Mouse (Mus musculus): Measurements from ENCODE around the gene Ppef2. TPM values are rescaled to one million over a fixed set of nuclear protein-coding genes. Genes with fewer than 3 reads are reported as not detected.

Gene Ppef2
- total RNA-seq, 2 experiments from 2014 or later, result not detected

DNA sequence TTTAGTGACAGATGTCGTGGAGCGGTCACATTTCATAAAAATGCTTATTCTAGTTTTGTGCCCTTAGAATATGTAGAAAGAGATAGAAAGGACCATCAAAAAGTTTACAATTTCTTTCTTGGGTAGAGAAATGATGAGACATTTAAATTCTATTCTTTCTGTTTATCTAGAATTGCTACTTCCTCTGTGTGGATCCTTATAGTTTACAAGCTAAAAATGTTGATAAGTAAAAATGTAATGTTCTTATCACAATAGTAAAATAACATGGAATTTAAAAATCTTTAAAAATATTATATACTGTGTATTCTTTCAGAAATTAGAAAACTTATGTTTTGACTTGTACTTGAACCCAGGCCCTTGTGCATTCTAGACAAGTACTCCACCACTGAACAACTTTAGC is 11.2 kb downstream of the Ppef2 start:
- no peak for ATAC-seq (replicated peaks; ENCODE audit: low FRiP score, low TSS enrichment, poor library complexity, severe bottlenecking)

DNA sequence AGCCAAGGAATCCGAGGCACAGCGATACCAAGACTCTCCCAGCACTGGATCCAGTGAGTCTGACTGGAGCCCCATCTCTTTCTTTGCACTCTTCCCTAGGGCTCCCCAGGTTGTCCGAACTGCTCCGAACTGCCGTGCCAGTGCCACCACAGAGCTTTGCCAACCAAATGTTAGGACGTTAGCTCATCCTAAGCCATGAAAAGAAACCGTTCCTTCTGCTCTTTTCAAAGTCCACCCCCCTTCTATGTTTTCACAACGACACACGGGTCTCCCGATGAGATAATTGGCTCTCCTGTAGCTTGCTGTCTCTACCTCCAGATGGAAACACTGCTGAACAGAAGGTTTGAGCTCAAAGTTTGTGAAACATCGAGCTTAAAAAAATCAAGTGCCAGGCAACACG is 15.3 kb downstream of the Ppef2 start:
- ATAC-seq (replicated peaks; ENCODE audit: low FRiP score, low TSS enrichment, poor library complexity, severe bottlenecking), result no peak

- peak; percentile 68 for ATAC-seq (replicated peaks; ENCODE audit: low FRiP score, low TSS enrichment, poor library complexity, severe bottlenecking)
Observed at GRCm38 (mm10) chr5:92239333-92240232, 16.5 kb downstream of the Ppef2 start.

DNA sequence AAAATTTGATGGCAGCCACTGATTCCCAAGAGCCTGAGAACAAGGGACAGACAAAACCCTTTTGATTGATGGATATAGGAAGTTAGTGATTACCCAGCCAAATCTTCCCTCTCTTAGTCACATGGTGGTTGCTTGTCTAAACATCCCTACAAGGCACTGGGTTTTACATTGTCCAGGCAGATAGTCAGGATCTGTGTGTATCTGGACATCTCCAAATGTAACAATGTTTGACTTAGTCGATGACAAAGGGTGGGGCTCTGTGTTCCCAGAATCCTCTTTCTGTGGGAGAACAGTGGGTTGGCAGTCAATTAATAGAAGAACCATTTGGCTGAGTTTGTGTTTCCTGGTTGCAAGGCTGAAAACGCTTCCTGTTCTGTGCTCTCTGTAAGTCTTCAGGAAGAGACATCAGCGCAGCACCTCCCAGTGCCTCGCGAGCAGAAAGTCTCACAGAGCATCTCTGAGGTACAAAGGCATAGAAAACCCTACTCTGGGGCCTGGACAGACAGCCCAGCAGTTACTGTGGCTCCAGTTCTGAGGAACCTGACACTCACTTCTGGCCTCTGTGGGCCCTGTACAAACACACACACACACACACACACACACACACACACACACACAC is 21.0 kb downstream of the Ppef2 start:
- no peak for ATAC-seq (replicated peaks; ENCODE audit: low FRiP score, low TSS enrichment, poor library complexity, severe bottlenecking)

- no peak for ATAC-seq (replicated peaks; ENCODE audit: low FRiP score, low TSS enrichment, poor library complexity, severe bottlenecking)
Observed at GRCm38 (mm10) chr5:92233366-92233765, 22.7 kb downstream of the Ppef2 start.

- no peak for ATAC-seq (replicated peaks; ENCODE audit: low FRiP score, low TSS enrichment, poor library complexity, severe bottlenecking)
Observed at GRCm38 (mm10) chr5:92231836-92232235, 24.2 kb downstream of the Ppef2 start.

- ATAC-seq (replicated peaks; ENCODE audit: low FRiP score, low TSS enrichment, poor library complexity, severe bottlenecking), result no peak
Observed at GRCm38 (mm10) chr5:92230306-92230705, 25.8 kb downstream of the Ppef2 start.

GRCm38 (mm10) chr5:92229514-92229913 is 26.6 kb downstream of the Ppef2 start:
- no peak for ATAC-seq (replicated peaks; ENCODE audit: low FRiP score, low TSS enrichment, poor library complexity, severe bottlenecking)

GRCm38 (mm10) chr5:92228776-92229175 is 27.3 kb downstream of the Ppef2 start:
- ATAC-seq (replicated peaks; ENCODE audit: low FRiP score, low TSS enrichment, poor library complexity, severe bottlenecking), result peak; percentile 71

GRCm38 (mm10) chr5:92227782-92228181 is 28.3 kb downstream of the Ppef2 start:
- ATAC-seq (replicated peaks; ENCODE audit: low FRiP score, low TSS enrichment, poor library complexity, severe bottlenecking), result no peak

DNA sequence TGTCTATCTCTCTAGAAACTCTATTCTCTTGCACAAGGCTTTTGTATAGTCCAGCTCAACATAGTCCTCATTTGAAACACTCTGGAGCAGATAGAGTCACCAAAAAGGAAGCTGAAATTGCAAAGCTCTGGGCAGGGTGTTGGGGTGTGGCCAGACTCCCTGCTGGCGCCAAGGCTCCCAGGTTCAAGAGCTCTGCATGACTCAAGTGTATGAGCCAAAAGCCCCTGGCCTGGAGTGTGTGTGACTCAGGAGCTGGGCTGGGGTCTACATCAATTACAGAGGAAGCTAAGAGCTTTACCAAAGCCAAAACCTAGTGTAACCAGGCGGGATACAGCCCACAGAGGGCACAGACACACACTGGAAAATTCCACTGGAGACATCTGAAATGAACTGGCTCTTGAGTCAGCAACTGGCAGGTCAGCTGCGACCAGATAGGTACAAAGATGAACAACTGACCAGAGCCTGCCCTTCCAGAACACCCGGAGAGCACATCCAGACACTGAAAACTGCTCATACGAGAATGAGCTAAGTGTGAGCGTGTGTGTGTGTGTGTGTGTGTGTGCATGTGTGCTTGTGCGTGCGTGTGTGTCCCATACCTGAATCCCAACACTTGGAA is 35.7 kb downstream of the Ppef2 start:
- ATAC-seq (replicated peaks; ENCODE audit: low FRiP score, low TSS enrichment, poor library complexity, severe bottlenecking), result no peak

- no peak for ATAC-seq (replicated peaks; ENCODE audit: low FRiP score, low TSS enrichment, poor library complexity, severe bottlenecking)
Observed at GRCm38 (mm10) chr5:92219826-92220225, 36.3 kb downstream of the Ppef2 start.

DNA sequence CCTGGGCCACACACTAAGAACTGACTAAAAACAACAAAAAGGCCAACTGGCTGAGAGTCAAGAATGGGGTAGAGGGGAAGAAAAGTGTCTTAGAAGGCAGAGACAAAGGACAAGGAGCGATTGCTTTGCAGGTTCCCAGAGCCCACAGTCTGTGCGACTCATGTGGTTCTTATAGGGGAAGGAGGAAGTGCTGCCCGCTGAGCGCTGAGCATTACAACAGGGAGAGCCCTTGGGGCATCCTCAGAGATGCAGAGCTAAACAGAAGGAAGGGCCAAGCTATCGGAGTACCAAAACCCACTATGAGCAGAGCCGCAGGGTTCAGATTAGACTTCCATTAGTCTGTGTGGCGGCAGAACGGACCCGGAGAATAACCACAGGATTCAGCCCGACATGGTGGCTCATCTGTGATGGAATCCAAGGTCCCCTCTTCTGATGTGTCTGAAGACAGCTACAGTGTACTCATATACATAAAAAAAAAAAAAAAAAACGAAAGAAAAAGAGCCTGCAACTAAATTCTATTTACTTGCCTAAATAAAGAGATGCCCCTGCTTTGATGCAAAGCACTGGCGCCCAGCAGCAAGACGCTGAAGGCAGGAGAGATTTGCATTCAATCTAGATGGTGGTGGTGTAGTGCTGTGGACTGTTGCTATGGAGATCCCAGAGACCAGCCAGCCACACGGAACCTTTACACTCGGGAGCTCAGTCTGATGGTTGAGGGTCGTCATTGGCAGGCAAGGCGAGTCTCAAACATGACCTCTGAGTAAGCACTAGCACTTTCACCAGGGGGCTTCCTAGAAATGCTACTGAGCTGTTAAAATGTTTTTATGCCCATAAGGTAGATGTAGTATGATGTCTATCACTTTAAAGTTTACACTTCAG is 36.9 kb downstream of the Ppef2 start:
- ATAC-seq (replicated peaks; ENCODE audit: low FRiP score, low TSS enrichment, poor library complexity, severe bottlenecking), result no peak

GRCm38 (mm10) chr5:92215308-92215707 is 40.8 kb downstream of the Ppef2 start, which contains the start of gene U90926:
Gene U90926 (minus strand): TSS chr5:92215408.
- ATAC-seq (replicated peaks; ENCODE audit: low FRiP score, low TSS enrichment, poor library complexity, severe bottlenecking), result no peak

GRCm38 (mm10) chr5:92212231-92212630 is 43.8 kb downstream of the Ppef2 start:
- ATAC-seq (replicated peaks; ENCODE audit: low FRiP score, low TSS enrichment, poor library complexity, severe bottlenecking), result no peak

- no peak for ATAC-seq (replicated peaks; ENCODE audit: low FRiP score, low TSS enrichment, poor library complexity, severe bottlenecking)
Observed at GRCm38 (mm10) chr5:92210205-92210604, 45.9 kb downstream of the Ppef2 start.

DNA sequence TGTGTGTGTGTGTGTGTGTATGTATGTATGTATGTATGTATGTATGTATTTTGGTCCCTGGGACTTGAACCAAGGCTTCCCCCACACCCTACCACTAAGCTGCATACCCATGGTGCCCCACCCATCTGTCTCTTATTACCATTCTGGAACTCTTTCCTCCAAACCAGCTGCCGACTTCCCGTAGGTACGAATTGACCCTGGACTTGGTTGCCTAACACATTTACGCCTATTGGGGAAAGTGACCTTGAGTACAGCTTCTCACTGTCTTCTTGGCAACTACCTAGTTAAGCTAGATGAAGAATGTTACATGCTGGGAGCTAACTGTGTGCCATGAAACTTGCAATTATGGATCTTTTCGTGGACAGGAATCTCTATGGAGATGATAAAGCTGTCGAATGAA is 50.0 kb downstream of the Ppef2 start:
- no peak for ATAC-seq (replicated peaks; ENCODE audit: low FRiP score, low TSS enrichment, poor library complexity, severe bottlenecking)

- no peak for ATAC-seq (replicated peaks; ENCODE audit: low FRiP score, low TSS enrichment, poor library complexity, severe bottlenecking)
Observed at GRCm38 (mm10) chr5:92205706-92206105, 50.4 kb downstream of the Ppef2 start.

- no peak for ATAC-seq (replicated peaks; ENCODE audit: low FRiP score, low TSS enrichment, poor library complexity, severe bottlenecking)
Observed at GRCm38 (mm10) chr5:92205184-92205583, 50.9 kb downstream of the Ppef2 start.
